Mouse (Mus musculus) kidney, postnatal 0 days (tissue): ENCODE measurements around the gene Prr22. TPM values are rescaled to one million over a fixed set of nuclear protein-coding genes. Genes with fewer than 3 reads are reported as not detected.

ENCODE experiments used
- ATAC-seq: fragments of 200-750 bp; cut with Nextera tagmentation; replicated peaks from 2 replicates; pipeline ENCODE4 v1.8.0; 2017; ENCODE audit warnings: low read depth, moderate number of reproducible peaks, moderate TSS enrichment, moderate library complexity; ENCODE audit not compliant: low FRiP score
- DNase-seq: peaks from one replicate; pipeline ENCODE4 v3.0.0-alpha.2; 2016; ENCODE audit warnings: low spot score
- H3K27ac ChIP-seq: fragments of 300-500 bp; sonication (generic); 2 replicates; pipeline ENCODE4 v1.5.1; 2014; ENCODE audit warnings: mild to moderate bottlenecking
- H3K27me3 ChIP-seq: fragments of 300-500 bp; sonication (generic); 2 replicates; pipeline ENCODE4 v1.6.1; 2014; ENCODE audit warnings: low read length, mixed read lengths; ENCODE audit not compliant: insufficient read depth
- H3K36me3 ChIP-seq: fragments of 300-500 bp; sonication (generic); 2 replicates; pipeline ENCODE4 v1.6.1; 2014; ENCODE audit warnings: low read length, mixed read lengths; ENCODE audit not compliant: insufficient read depth
- H3K4me1 ChIP-seq: fragments of 300-500 bp; sonication (generic); replicated peaks from 2 replicates; pipeline ENCODE4 v1.6.1; 2014; ENCODE audit warnings: antibody characterized with exemption, low read length, mixed read lengths; ENCODE audit not compliant: insufficient read depth
- H3K4me2 ChIP-seq: fragments of 300-500 bp; sonication (generic); 2 replicates; pipeline ENCODE4 v1.6.1; 2014; ENCODE audit warnings: mild to moderate bottlenecking, low read length, moderate library complexity, mixed read lengths
- H3K4me3 ChIP-seq: fragments of 300-500 bp; sonication (generic); replicated peaks from 2 replicates; pipeline ENCODE4 v1.5.1; 2014; ENCODE audit warnings: low read depth, low read length
- H3K9ac ChIP-seq: fragments of 300-500 bp; sonication (generic); 2 replicates; pipeline ENCODE4 v1.6.1; 2014; ENCODE audit warnings: low read depth, low read length
- H3K9me3 ChIP-seq: fragments of 300-500 bp; sonication (generic); replicated peaks from 2 replicates; pipeline ENCODE4 v1.6.1; 2016; ENCODE audit warnings: low read length, inconsistent platforms, mixed read lengths
- CTCF ChIP-seq: IDR thresholded peaks from 2 replicates; pipeline ENCODE4 v1.5.1; 2016; ENCODE audit warnings: antibody characterized with exemption, low read depth, mild to moderate bottlenecking, moderate library complexity
- WGBS: fragments of 180-500 bp; shearing (Covaris S2); extraction: QIAGEN DNeasy Blood & Tissue Kit; methylation state at CpG from one replicate; pipeline ENCODE4 v1.1.7; 2014; 5-methylcytosine and 5-hydroxymethylcytosine counted together
- polyA plus RNA-seq: library from polyadenylated mRNA; unstranded; fragments of >200 nt; fragmentation: Nextera tagmentation; extraction: Ambion mirVana; gene quantifications from 2 replicates; pipeline ENCODE4 v1.2.1, GENCODE M21; 2015

Prr22 gene
- polyA plus RNA-seq, 1 experiment from 2014 or later: 0.71 TPM

GRCm38 (mm10) chr17:56758132-56758531 is 11.9 kb upstream of the Prr22 start:
- Histone ChIP-seq H3K27ac (no peak overlapping the region), H3K27me3 (peaks cover 13% of the 10 kb centered on the region; the same call in 1 of the 2 replicates), H3K4me1 (peaks cover 20% of the 10 kb centered on the region), H3K36me3 (no peaks in the 10 kb centered on the region), H3K9ac (no peak overlapping the region), H3K4me3 (no peak overlapping the region), H3K4me2 (peak overlapping the region; percentile 97; the same call in 1 of the 2 replicates), H3K9me3 (no peaks in the 10 kb centered on the region)
- DNase-seq (peak; percentile 67), ATAC-seq (0 out of 2 replicates have a peak, but pooled peaks have one; percentile 29)
- WGBS: 3% methylated on average over 12 of the region's 12 CpGs
- peak; percentile 71 for TF ChIP-seq CTCF

- Histone ChIP-seq H3K4me3 (no peak overlapping the region), H3K36me3 (no peaks in the 10 kb centered on the region), H3K27ac (no peak overlapping the region), H3K9me3 (no peaks in the 10 kb centered on the region), H3K4me1 (peaks cover 20% of the 10 kb centered on the region), H3K9ac (no peak overlapping the region), H3K27me3 (peaks cover 13% of the 10 kb centered on the region; the same call in 1 of the 2 replicates), H3K4me2 (no peak overlapping the region)
- WGBS: 32% methylated on average over 7 of the region's 7 CpGs
- ATAC-seq: no peak
- TF ChIP-seq CTCF: no peak
- no peak for DNase-seq
Observed at GRCm38 (mm10) chr17:56759261-56759660, 10.8 kb upstream of the Prr22 start.

GRCm38 (mm10) chr17:56761077-56761476 is 9.0 kb upstream of the Prr22 start:
- Histone ChIP-seq H3K27me3 (0 out of 2 replicates have a peak, but pooled peaks cover 4% of the 10 kb centered on the region), H3K4me2 (no peak overlapping the region), H3K9me3 (no peaks in the 10 kb centered on the region), H3K4me1 (peaks cover 26% of the 10 kb centered on the region), H3K27ac (no peak overlapping the region), H3K9ac (no peak overlapping the region), H3K4me3 (no peak overlapping the region), H3K36me3 (no peaks in the 10 kb centered on the region)
- 66% methylated on average over 3 of the region's 3 CpGs for WGBS
- ATAC-seq (no peak), DNase-seq (no peak)
- TF ChIP-seq CTCF: no peak

- peak overlapping the region; percentile 45 for H3K4me3 ChIP-seq
- H3K9me3 ChIP-seq: no peaks in the 10 kb centered on the region
- peak overlapping the region; percentile 84 for H3K4me2 ChIP-seq
- peak overlapping the region; percentile 47 for H3K9ac ChIP-seq
- peak overlapping the region; percentile 77; the same call in 1 of the 2 replicates for H3K27ac ChIP-seq
- WGBS: under 1% methylated on average over 28 of the region's 28 CpGs
- H3K27me3 ChIP-seq: no peaks in the 10 kb centered on the region
- peak; percentile 91 for DNase-seq
- TF ChIP-seq CTCF: no peak
- H3K4me1 ChIP-seq: peaks cover 23% of the 10 kb centered on the region
- 0 out of 2 replicates have a peak, but pooled peaks cover 2% of the 10 kb centered on the region for H3K36me3 ChIP-seq
- ATAC-seq: no peak
Observed at GRCm38 (mm10) chr17:56761991-56762410, 8.0 kb upstream of the Prr22 start.

- 51% methylated on average over 27 of the region's 27 CpGs for WGBS
- no peak overlapping the region for H3K9ac ChIP-seq
- DNase-seq (peak; percentile 66), ATAC-seq (no peak)
- H3K4me3 ChIP-seq: no peak overlapping the region
- H3K36me3 ChIP-seq: peaks cover 10% of the 10 kb centered on the region
- no peaks in the 10 kb centered on the region for H3K9me3 ChIP-seq
- H3K27me3 ChIP-seq: no peaks in the 10 kb centered on the region
- 0 out of 2 replicates have a peak overlapping the region, but pooled peaks have one; percentile 84 for H3K4me2 ChIP-seq
- peak overlapping the region; percentile 77 for H3K27ac ChIP-seq
- peak; percentile 94 for TF ChIP-seq CTCF
- H3K4me1 ChIP-seq: peaks cover 19% of the 10 kb centered on the region
Observed at GRCm38 (mm10) chr17:56762769-56763731, 7.0 kb upstream of the Prr22 start.

- H3K27ac ChIP-seq: peak overlapping the region; percentile 97; the same call in 1 of the 2 replicates
Observed at GRCm38 (mm10) chr17:56763741-56764250, 6.3 kb upstream of the Prr22 start.

More at GRCm38 (mm10) chr17:56763741-56764250, 6.3 kb upstream of the Prr22 start:
- H3K9ac ChIP-seq: no peak overlapping the region
- peaks cover 19% of the 10 kb centered on the region for H3K4me1 ChIP-seq
- ATAC-seq (no peak), DNase-seq (no peak)
- peaks cover 16% of the 10 kb centered on the region for H3K36me3 ChIP-seq
- H3K9me3 ChIP-seq: no peaks in the 10 kb centered on the region
- peak overlapping the region; percentile 74 for H3K4me2 ChIP-seq
- no peak for TF ChIP-seq CTCF
- WGBS: 75% methylated on average over 8 of the region's 8 CpGs
- peak overlapping the region; percentile 81; the same call in 1 of the 2 replicates for H3K4me3 ChIP-seq
- no peaks in the 10 kb centered on the region for H3K27me3 ChIP-seq
